Mouse (Mus musculus) heart, postnatal 36 days (tissue): ENCODE results near the gene Ccm2. TPM values are rescaled to one million over a fixed set of nuclear protein-coding genes. Genes with fewer than 3 reads are reported as not detected.
A peak's percentile ranks its signal among the peaks of the same experiment; 100 is the strongest.

Experiments
- DNase-seq, 2 experiments: peaks; one replicate each; pipeline ENCODE4 v3.0.0; 2021 to 2022
- intact Hi-C: fragments of 180-260 bp; cut with DNase I; formaldehyde crosslinking; loops from one replicate; pipeline ENCODE4 v1.15.1; 2025
- total RNA-seq, 2 experiments: library from RNA; stranded (reverse); gene quantifications; 2 replicates each; pipeline ENCODE4 v1.2.3; 2021

The Ccm2 gene
- total RNA-seq, 2 experiments from 2014 or later: 24.1 to 30.2 TPM

GRCm38 (mm10) chr11:6600284-6600944 lies 53.7 kb downstream of the Ccm2 start:
- no peak for DNase-seq
- intact Hi-C loops: no loop called here

GRCm38 (mm10) chr11:6601649-6602480 lies 55.2 kb downstream of the Ccm2 start:
- intact Hi-C loops: no loop called here
- no peak for DNase-seq

- intact Hi-C loops: no loop called here
- no peak for DNase-seq
Measured at GRCm38 (mm10) chr11:6602662-6603061, 56.0 kb downstream of the Ccm2 start.

GRCm38 (mm10) chr11:6603224-6603623 lies 56.5 kb downstream of the Ccm2 start:
- DNase-seq: no peak
- intact Hi-C loops: no loop called here

- intact Hi-C loops: no loop called here
- peak in 1 of 2 experiments; percentile 33 for DNase-seq
Measured at GRCm38 (mm10) chr11:6603887-6604603, 57.4 kb downstream of the Ccm2 start.

- DNase-seq: no peak
- intact Hi-C loops: no loop called here
Measured at GRCm38 (mm10) chr11:6604604-6604936, 57.9 kb downstream of the Ccm2 start.

GRCm38 (mm10) chr11:6605021-6605481 lies 58.4 kb downstream of the Ccm2 start:
- intact Hi-C loops: no loop called here
- no peak for DNase-seq

- DNase-seq: no peak
- intact Hi-C loops: no loop called here
Measured at GRCm38 (mm10) chr11:6605491-6606399, 59.1 kb downstream of the Ccm2 start, which contains the start of gene Nacad. Nacad (minus strand) TSS chr11:6606053.

- intact Hi-C loops: no loop called here
- DNase-seq: no peak
Measured at GRCm38 (mm10) chr11:6615250-6616205, 68.8 kb downstream of the Ccm2 start.

GRCm38 (mm10) chr11:6623704-6624103 lies 77.0 kb downstream of the Ccm2 start:
- intact Hi-C loops: no loop called here
- DNase-seq: no peak

- intact Hi-C loops: loop anchor here (5.0 kb wide), 3 partner anchors 98 to 258 kb away; partner anchors contain the start of gene Purb
- no peak for DNase-seq
Measured at GRCm38 (mm10) chr11:6624619-6625382, 78.1 kb downstream of the Ccm2 start.

GRCm38 (mm10) chr11:6625478-6626387 lies 79.0 kb downstream of the Ccm2 start, which contains the start of gene Tbrg4:
Tbrg4 (minus strand) TSS chr11:6626067.
- peak; percentile 93 to 96 for DNase-seq
- intact Hi-C loops: loop anchor here (1.0 to 5.0 kb wide), 4 partner anchors 79 to 258 kb away; partner anchors contain the start of genes Ccm2 and Purb

- intact Hi-C loops: loop anchor here (1.0 to 5.0 kb wide), 4 partner anchors 80 to 259 kb away; partner anchors contain the start of genes Ccm2 and Purb
- DNase-seq: no peak
Measured at GRCm38 (mm10) chr11:6626388-6626772, 79.7 kb downstream of the Ccm2 start.

- intact Hi-C loops: loop anchor here (5.0 kb wide), 3 partner anchors 100 to 260 kb away; partner anchors contain the start of gene Purb
- no peak for DNase-seq
Measured at GRCm38 (mm10) chr11:6627731-6628130, 81.0 kb downstream of the Ccm2 start.

GRCm38 (mm10) chr11:6628568-6628967 lies 81.9 kb downstream of the Ccm2 start:
- intact Hi-C loops: loop anchor here (5.0 kb wide), 3 partner anchors 101 to 261 kb away; partner anchors contain the start of gene Purb
- peak; percentile 33 to 39 for DNase-seq

GRCm38 (mm10) chr11:6629655-6630054 lies 83.0 kb downstream of the Ccm2 start:
- DNase-seq: peak; percentile 29 to 31
- intact Hi-C loops: loop anchor here (5.0 kb wide), 3 partner anchors 102 to 262 kb away; partner anchors contain the start of gene Purb

GRCm38 (mm10) chr11:6636150-6636549 lies 89.5 kb downstream of the Ccm2 start:
- intact Hi-C loops: no loop called here

More at GRCm38 (mm10) chr11:6636150-6636549, 89.5 kb downstream of the Ccm2 start:
- no peak for DNase-seq
